Mouse (Mus musculus): ENCODE measurements around the gene Zbtb42.

The Zbtb42 gene

GRCm38 (mm10) chr12:112670718-112671393 lies 7.8 kb upstream of the Zbtb42 start:
- no peak for TF ChIP-seq GATA4 (IDR thresholded peaks at IDR 0.05; ENCODE audit: insufficient replicate concordance, low read length)

GRCm38 (mm10) chr12:112671891-112672290 lies 6.7 kb upstream of the Zbtb42 start:
- TF ChIP-seq GATA4 (IDR thresholded peaks at IDR 0.05; ENCODE audit: insufficient replicate concordance, low read length): no peak

- no peak for TF ChIP-seq GATA4 (IDR thresholded peaks at IDR 0.05; ENCODE audit: insufficient replicate concordance, low read length)
These were observed 5.7 kb upstream of the Zbtb42 start for GRCm38 (mm10) chr12:112672744-112673575.

DNA sequence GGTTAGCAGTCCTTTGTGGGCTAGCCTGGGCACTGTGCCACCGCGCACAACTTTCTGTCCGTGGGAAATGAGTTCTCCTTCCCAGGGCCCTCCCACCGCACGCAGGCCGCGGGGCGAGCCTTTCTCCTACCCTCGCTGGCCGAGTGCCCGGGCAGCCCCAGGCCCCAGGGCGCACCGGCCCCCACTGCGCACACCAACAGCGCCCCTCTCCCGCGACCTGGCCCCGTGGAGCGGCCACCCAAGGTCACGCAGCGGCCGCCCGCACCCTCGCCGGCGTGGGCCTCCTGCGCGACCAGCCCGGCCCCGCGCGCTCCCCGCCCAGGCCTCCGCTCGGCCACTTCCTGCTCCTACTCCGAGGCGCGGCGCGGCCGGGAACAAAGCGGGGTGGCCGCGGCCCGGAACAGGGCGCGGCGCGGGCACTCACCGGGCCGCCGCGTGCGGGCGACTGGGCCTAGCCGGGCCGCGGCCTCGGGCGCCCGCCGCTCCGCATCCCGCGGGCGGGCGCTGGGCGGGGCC lies 5.0 kb upstream of the Zbtb42 start:
- no peak for TF ChIP-seq GATA4 (IDR thresholded peaks at IDR 0.05; ENCODE audit: insufficient replicate concordance, low read length)

GRCm38 (mm10) chr12:112674132-112675011 lies 4.3 kb upstream of the Zbtb42 start, which contains the start of gene Akt1:
Gene Akt1 (minus strand): TSS chr12:112674884.
- TF ChIP-seq GATA4 (IDR thresholded peaks at IDR 0.05; ENCODE audit: insufficient replicate concordance, low read length): 0 out of 2 replicates have a peak, but pooled peaks have one; percentile 13

- TF ChIP-seq GATA4 (IDR thresholded peaks at IDR 0.05; ENCODE audit: insufficient replicate concordance, low read length): no peak
These were observed 3.2 kb upstream of the Zbtb42 start for GRCm38 (mm10) chr12:112675245-112676035.

- TF ChIP-seq GATA4 (IDR thresholded peaks at IDR 0.05; ENCODE audit: insufficient replicate concordance, low read length): no peak
These were observed 1.6 kb upstream of the Zbtb42 start for GRCm38 (mm10) chr12:112677076-112677475.

DNA sequence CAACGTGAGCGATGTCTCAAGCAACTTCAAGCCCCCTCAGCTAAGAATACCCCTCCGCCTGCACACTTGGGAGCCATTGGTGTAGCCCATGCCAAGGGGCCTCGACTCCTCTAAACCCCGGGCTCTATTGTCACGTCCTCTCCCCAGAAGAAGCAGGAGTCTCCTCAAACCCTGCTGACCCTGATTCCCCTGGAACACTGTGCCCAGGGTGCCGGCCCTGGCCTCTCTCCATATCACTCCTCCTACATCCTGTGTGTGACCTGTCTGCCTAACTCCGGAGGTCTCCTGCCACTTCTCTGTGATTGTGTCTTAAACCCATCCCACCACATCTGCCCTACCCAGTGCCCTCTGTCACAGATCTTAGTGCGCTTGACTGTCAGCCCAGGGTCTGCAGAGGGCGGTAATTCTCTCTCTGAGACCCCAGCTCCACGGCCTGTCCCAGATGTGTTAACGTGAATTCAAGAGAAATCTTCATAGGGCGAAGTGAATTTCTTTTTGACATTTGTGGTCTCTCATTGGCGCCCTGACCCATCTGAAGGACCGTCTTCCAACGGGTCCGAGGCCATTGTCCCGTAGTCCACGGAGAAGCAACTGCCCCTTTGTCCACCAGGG lies 579 bp upstream of the Zbtb42 start:
- TF ChIP-seq GATA4 (IDR thresholded peaks at IDR 0.05; ENCODE audit: insufficient replicate concordance, low read length): no peak

GRCm38 (mm10) chr12:112679027-112679996 lies 684 bp downstream of the Zbtb42 start:
- no peak for TF ChIP-seq GATA4 (IDR thresholded peaks at IDR 0.05; ENCODE audit: insufficient replicate concordance, low read length)

DNA sequence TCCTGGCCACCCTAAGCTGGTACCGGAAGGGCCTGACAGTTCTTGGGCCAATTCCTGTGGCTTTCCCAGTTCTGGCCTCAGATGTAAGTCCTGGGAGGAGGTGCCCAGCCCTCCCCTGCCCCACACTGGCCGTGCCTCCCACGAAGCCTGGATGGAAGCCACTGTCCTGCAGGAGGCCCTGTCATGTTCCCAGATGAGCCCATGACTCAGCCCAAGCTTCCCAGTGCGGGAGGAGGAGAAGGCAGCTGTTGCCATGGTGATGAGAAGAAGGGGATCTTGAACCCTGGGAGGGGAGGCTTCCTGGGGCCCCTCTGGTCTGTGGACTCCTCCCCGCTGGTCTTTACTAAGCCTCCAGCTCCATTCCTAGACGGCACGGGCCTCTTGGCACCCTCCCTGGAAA lies 4.7 kb downstream of the Zbtb42 start:
- no peak for TF ChIP-seq GATA4 (IDR thresholded peaks at IDR 0.05; ENCODE audit: insufficient replicate concordance, low read length)

DNA sequence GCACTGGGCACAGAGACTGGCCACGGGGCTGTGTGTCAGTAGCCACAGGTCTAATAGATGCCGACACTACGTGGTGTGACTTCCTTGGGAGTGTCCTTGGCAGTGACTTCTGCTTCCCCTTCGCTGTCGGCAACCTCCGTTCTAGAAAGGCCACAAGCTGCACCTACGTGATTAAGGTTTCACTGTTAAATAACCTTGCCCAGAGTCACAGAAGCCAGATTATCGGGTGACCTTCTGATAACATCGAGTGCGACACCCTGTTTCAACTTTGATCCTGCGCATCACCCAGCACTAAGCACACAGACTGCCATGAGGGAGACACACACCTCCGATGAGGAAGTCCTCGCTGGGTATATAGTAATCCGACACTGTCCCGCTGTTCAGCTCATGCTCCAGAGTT lies 9.8 kb downstream of the Zbtb42 start:
- no peak for TF ChIP-seq GATA4 (IDR thresholded peaks at IDR 0.05; ENCODE audit: insufficient replicate concordance, low read length)

DNA sequence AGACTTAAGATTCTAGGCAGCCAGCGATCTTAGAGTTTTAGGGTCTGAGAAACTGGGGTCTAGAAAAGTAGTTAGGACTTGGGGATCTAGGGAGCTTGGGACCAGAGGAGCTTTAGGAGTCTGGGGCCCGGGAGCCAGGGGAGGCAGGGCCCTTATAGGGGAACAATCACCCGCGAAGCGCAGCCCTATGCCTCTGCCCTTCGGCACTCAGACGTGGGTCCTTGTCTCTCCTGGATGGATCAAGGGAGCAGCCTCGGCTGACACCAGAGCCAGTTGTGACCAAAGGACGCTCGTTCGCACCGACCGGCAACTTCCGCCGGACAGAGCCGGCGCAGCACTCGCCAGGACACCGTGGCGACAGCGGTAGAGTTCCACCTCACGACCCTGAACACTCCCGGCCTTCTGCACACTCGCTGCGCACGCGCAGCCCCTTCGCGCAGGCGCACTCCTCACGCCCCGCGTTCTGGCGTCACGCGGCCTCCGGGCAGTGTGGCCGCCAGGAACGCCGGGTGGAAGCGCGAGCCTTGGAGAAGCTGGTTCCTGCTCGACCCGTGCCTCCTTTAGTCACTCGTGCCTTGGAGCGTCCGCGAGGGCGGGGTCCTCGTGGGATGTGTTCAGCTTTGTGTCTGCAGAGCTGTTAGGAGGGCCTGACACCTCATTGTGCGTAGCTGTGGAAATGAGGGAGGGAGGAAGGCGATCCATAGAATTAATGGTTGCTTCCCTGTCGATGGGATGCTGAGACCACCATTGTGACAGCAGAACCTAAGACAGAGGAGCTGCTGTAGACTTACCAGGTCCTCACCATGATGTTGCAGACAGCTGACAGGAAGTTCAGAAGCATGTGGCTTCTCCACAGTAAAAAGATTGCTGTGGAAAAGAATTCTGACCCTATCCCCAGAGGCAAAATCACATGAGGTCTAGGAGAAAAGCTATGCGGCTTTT lies 14.8 kb downstream of the Zbtb42 start:
- peak; percentile 19; the same call in 1 of the 2 replicates for TF ChIP-seq GATA4 (IDR thresholded peaks at IDR 0.05; ENCODE audit: insufficient replicate concordance, low read length)

Data from liver, adult (tissue).